Mouse (Mus musculus) neural tube, embryonic 11.5 days (tissue): ENCODE data around the gene Larp6. TPM values are rescaled to one million over a fixed set of nuclear protein-coding genes. Genes with fewer than 3 reads are reported as not detected.

Experiments
- ATAC-seq: fragments of 200-750 bp; cut with Nextera tagmentation; 2 replicates; pipeline ENCODE4 v1.8.0; 2017; ENCODE audit warnings: moderate number of reproducible peaks, mild to moderate bottlenecking, moderate TSS enrichment, moderate library complexity; ENCODE audit not compliant: insufficient read depth, low FRiP score, low TSS enrichment
- DNase-seq: peaks from one replicate; pipeline ENCODE4 v3.0.0-alpha.2; 2015; ENCODE audit warnings: low spot score
- H3K27ac ChIP-seq: fragments of 300-500 bp; sonication (generic); 2 replicates; pipeline ENCODE4 v1.5.1; 2014; ENCODE audit warnings: low read depth, mild to moderate bottlenecking, low read length
- H3K27me3 ChIP-seq: fragments of 300-500 bp; sonication (generic); 2 replicates; pipeline ENCODE4 v1.6.1; 2014; ENCODE audit warnings: mild to moderate bottlenecking, low read length, mixed read lengths; ENCODE audit not compliant: control insufficient read depth, insufficient read depth
- H3K36me3 ChIP-seq: fragments of 300-500 bp; sonication (generic); 2 replicates; pipeline ENCODE4 v1.6.1; 2014; ENCODE audit warnings: mild to moderate bottlenecking, low read length, moderate library complexity, mixed read lengths; ENCODE audit not compliant: control insufficient read depth, insufficient read depth
- H3K4me1 ChIP-seq: fragments of 300-500 bp; sonication (generic); 2 replicates; pipeline ENCODE4 v1.6.1; 2014; ENCODE audit warnings: low read length, mixed read lengths; ENCODE audit not compliant: control insufficient read depth, insufficient read depth
- H3K4me2 ChIP-seq: fragments of 300-500 bp; sonication (generic); 2 replicates; pipeline ENCODE4 v1.6.1; 2014; ENCODE audit warnings: low read depth, mild to moderate bottlenecking, moderate library complexity
- H3K4me3 ChIP-seq: fragments of 300-500 bp; sonication (generic); 2 replicates; pipeline ENCODE4 v1.5.1; 2014; ENCODE audit warnings: low read depth, low read length
- H3K9ac ChIP-seq: fragments of 300-500 bp; sonication (generic); 2 replicates; pipeline ENCODE4 v1.6.1; 2014; ENCODE audit warnings: mild to moderate bottlenecking, low read length
- H3K9me3 ChIP-seq: fragments of 300-500 bp; sonication (generic); 2 replicates; pipeline ENCODE4 v1.6.1; 2016; ENCODE audit warnings: low read length; ENCODE audit not compliant: control insufficient read depth
- WGBS: fragments of 180-500 bp; shearing (Covaris S2); extraction: QIAGEN DNeasy Blood & Tissue Kit; methylation state at CpG from one replicate; pipeline ENCODE4 v1.1.7; 2014; 5-methylcytosine and 5-hydroxymethylcytosine counted together
- polyA plus RNA-seq: library from polyadenylated mRNA; unstranded; fragments of >200 nt; fragmentation: Nextera tagmentation; extraction: Ambion mirVana; gene quantifications from 2 replicates; pipeline ENCODE4 v1.2.1, GENCODE M21; 2014

Larp6 gene
- polyA plus RNA-seq, 1 experiment from 2014 or later = 2.4 TPM

DNA sequence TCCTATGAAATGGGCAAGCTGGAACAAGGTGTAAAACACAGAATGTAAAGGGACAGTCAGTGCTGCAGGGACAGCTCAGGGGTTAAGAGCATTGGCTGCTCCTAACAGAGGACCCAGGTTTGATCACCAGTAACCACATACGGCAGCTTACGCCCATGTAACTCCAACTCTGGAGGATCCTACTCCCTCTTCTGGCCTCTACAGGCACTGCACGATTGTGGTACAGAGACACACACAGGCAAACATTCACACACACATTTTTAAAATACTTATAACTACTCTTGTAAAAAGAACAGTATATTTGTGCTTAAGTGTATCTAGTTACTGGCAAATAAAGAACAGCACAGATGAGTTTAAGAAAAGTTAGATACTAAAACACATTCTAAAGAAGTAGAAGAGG, 31.8 kb upstream of the Larp6 start:
- H3K4me1 ChIP-seq = no peaks in the 10 kb centered on the region
- no peak overlapping the region for H3K4me2 ChIP-seq
- H3K36me3 ChIP-seq = peaks cover 2% of the 10 kb centered on the region
- H3K9ac ChIP-seq = no peak overlapping the region
- DNase-seq (no peak), ATAC-seq (no peak)
- 84% methylated on average over 3 of the region's 3 CpGs for WGBS
- H3K9me3 ChIP-seq = no peaks in the 10 kb centered on the region
- no peak overlapping the region for H3K27ac ChIP-seq
- no peak overlapping the region for H3K4me3 ChIP-seq
- H3K27me3 ChIP-seq = no peaks in the 10 kb centered on the region

DNA sequence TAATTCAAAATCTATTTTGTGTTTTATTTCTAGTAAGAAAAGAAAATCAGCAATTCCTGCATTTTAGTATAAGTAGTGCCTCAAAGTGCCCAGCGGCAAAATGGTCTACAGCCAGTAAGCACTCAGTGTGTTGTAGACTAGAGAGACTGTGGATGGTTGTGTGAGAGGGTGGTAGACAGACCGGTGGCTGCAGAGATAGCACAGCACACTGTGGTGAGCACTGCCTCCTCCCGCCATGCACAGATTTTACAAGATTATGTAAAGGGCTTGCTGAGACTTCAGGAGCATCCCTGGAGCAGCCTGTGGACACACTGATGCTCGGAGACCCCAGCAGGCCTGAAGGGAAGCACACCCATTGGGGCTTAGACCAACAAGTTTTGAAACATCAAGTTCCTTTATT, 30.0 kb upstream of the Larp6 start:
- Histone ChIP-seq H3K4me1 (no peaks in the 10 kb centered on the region), H3K27me3 (no peaks in the 10 kb centered on the region), H3K4me3 (no peak overlapping the region), H3K4me2 (no peak overlapping the region), H3K36me3 (peaks cover 2% of the 10 kb centered on the region), H3K27ac (no peak overlapping the region), H3K9ac (no peak overlapping the region), H3K9me3 (no peaks in the 10 kb centered on the region)
- WGBS = 95% methylated on average over 4 of the region's 4 CpGs
- ATAC-seq (no peak), DNase-seq (no peak)

DNA sequence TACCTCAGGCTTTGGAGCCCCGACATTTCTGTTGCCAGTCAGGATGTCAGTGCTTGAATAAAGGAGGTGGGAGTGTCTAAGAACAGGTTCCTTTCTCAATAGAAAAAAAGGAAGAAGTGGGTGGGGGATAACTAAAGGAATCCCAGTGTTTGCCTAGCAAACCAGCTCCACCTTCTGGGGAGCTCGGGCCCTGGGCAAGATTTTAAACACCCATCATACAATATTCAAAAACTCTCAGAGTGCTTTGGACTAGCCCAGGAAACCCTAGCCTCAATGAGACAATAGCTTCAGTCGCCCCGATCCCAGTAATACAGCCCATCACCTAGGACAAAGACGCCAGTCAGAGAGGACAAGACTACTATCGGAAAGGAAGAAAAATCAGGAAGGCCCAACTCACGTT, 25.4 kb upstream of the Larp6 start:
- H3K4me1 ChIP-seq = no peaks in the 10 kb centered on the region
- peak; percentile 48 for ATAC-seq

DNA sequence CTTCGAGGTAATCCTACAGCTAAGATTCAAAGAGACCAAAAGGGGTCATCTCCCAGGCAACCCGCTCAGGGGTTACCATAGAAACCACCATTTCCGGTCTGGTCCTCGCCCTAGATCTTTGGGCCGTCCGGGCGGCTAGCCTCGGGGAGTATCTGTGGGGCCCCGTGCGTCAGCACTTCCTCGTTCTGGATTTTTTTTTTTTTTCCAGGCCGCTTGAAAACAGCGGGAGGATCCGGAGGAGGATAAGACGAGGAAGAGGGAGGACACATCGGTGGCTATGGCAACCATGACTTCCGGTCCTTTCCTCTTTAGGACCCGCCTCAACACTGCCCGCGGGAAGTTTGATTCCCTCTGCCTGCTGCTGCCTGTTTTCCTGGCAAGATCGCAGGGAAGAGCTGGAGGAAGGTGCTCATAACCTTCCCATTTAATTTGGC, 24.9 kb upstream of the Larp6 start, which contains the start of gene Lrrc49:
TSS of gene Lrrc49 (minus strand) at position 268 of the 434 bp plus-strand sequence.
- Histone ChIP-seq H3K27me3 (no peaks in the 10 kb centered on the region), H3K9me3 (no peaks in the 10 kb centered on the region), H3K36me3 (no peaks in the 10 kb centered on the region; the same call in 1 of the 2 replicates), H3K9ac (peak within 1 kb of the TSS; percentile 61), H3K4me2 (peak within 1 kb of the TSS; percentile 48), H3K27ac (peak within 1 kb of the TSS; percentile 98), H3K4me3 (peak within 1 kb of the TSS; percentile 57), H3K4me1 (no peaks in the 10 kb centered on the region)
- under 1% methylated on average over 21 of the region's 21 CpGs for WGBS
- ATAC-seq = peak; percentile 94
- peak; percentile 89 for DNase-seq

More for the DNA sequence above, 25.4 kb upstream of the Larp6 start:
- peak overlapping the region; percentile 57 for H3K4me3 ChIP-seq
- no peaks in the 10 kb centered on the region for H3K9me3 ChIP-seq
- H3K27me3 ChIP-seq = no peaks in the 10 kb centered on the region
- DNase-seq = no peak
- peak overlapping the region; percentile 98 for H3K27ac ChIP-seq
- H3K9ac ChIP-seq = peak overlapping the region; percentile 61
- H3K4me2 ChIP-seq = peak overlapping the region; percentile 48
- no peaks in the 10 kb centered on the region; the same call in 1 of the 2 replicates for H3K36me3 ChIP-seq
- 3% methylated on average over 7 of the region's 7 CpGs for WGBS

DNA sequence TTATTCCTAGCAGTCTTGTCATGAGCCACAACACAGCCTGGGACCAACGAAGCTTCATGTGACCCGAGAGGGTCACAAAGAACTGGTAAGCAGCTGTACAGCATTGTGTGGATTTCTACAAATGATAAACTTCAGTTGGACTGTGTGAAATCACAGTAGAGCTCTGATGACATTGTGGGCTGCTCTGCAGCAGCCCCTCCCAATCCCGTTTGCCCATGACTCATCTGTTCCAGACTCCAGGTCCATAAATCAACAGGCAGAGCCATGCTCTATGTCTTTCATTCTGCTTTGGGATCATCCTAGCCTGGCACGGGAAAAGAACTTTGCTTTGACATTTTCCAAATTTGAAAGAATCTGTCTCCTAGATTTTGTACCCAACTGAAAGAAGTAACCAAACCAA, 20.2 kb upstream of the Larp6 start:
- Histone ChIP-seq H3K4me2 (no peak overlapping the region), H3K9ac (no peak overlapping the region), H3K4me3 (no peak overlapping the region), H3K27me3 (no peaks in the 10 kb centered on the region), H3K4me1 (no peaks in the 10 kb centered on the region), H3K27ac (no peak overlapping the region), H3K9me3 (no peaks in the 10 kb centered on the region), H3K36me3 (no peaks in the 10 kb centered on the region)
- DNase-seq (no peak), ATAC-seq (no peak)
- 57% methylated on average over 4 of the region's 4 CpGs for WGBS

DNA sequence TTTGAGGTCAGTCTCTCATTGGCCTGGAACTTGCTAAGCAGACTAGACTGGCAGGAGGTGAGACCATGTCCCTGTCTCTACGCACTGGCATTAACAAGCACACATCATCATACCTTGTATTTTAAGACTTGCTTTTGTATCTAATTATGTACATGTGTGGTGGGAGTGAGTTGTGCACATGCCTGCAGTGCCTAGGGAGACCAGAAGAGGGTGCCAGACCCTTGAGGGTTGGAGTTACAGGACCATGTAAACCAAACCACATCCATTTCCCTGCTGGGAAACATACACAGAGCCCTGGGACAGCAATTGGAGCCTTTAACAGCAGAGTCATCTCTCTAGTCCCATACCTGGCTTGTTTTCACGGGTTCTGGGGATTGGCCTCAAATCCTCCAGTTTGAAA, 18.8 kb upstream of the Larp6 start:
- no peaks in the 10 kb centered on the region for H3K36me3 ChIP-seq
- H3K27ac ChIP-seq = no peak overlapping the region
- no peaks in the 10 kb centered on the region for H3K9me3 ChIP-seq
- H3K27me3 ChIP-seq = no peaks in the 10 kb centered on the region
- no peaks in the 10 kb centered on the region for H3K4me1 ChIP-seq
- 57% methylated on average over 2 of the region's 2 CpGs for WGBS
- no peak overlapping the region for H3K9ac ChIP-seq
- peak; percentile 27 for DNase-seq
- no peak overlapping the region for H3K4me2 ChIP-seq
- ATAC-seq = no peak
- H3K4me3 ChIP-seq = no peak overlapping the region

DNA sequence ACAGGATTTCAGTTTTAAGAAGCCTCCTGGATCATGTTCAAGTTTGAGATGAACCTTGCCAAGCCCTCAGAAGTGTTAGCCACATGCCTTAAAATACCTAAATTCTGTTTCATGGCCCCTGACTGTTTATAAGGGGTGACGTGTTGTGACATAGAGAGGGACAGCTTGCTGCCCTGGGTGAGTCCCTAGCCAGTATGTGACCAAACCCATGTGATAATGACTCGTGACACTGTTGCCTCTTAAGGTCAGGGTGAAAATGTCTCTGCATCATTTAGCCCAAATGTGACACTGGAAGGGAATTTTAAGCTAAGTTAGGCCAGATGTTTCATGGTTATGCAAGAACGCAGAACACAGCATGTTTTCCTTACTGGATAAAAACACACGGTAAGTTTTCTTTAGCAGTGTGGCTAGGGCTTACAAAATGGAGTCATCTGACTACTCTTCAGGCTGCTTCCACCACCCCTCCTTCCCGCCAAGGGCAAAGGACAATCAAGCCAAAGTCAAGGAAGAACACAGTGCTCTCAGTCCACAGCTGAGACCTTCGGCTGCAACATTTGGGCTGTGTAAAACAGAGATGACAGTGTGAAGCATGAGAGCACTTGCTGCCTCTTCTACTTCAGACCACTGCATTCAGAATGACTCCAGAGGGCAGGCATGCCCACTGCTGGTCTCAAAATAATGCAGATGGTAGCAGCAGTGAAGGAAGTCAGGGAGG, 16.4 kb upstream of the Larp6 start:
- Histone ChIP-seq H3K27ac (no peak overlapping the region), H3K4me2 (no peak overlapping the region), H3K4me1 (0 out of 2 replicates have a peak, but pooled peaks cover 3% of the 10 kb centered on the region), H3K27me3 (no peaks in the 10 kb centered on the region), H3K36me3 (no peaks in the 10 kb centered on the region), H3K9me3 (no peaks in the 10 kb centered on the region), H3K4me3 (no peak overlapping the region), H3K9ac (no peak overlapping the region)
- no peak for DNase-seq
- 58% methylated on average over 6 of the region's 6 CpGs for WGBS
- ATAC-seq = no peak

DNA sequence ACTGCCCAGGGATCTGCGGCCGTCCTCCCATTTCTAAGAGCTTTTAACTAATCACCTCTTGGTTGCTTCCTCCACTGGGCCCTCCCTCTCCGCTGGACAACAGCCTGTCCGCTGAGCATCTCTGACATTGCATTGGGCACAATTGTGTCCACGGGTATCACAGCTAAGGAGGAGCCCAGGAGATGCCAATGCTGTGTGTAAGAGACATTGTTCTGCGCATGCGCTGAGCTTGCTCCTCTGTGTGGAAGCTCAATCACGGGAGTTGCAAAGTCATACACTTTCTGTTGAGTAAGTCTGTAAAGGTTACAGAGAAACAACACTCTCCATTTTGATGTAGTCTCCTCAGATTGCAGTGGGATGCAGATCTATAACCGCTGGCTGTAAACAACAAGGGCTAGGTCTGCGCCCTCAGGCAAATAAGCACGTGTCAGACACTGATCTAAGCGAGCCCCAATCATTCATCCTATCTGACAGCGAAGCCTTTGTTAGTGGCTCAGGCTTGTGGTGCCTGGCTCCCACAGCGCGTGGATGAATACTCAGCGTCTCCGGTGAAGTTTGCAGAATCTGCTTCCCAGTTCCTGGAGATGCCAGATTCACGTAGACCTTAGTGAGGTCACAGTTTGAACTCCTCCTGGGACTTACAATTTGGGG, 13.1 kb upstream of the Larp6 start:
- DNase-seq = no peak
- Histone ChIP-seq H3K36me3 (no peaks in the 10 kb centered on the region), H3K4me1 (0 out of 2 replicates have a peak, but pooled peaks cover 3% of the 10 kb centered on the region), H3K27me3 (no peaks in the 10 kb centered on the region), H3K4me2 (no peak overlapping the region), H3K27ac (no peak overlapping the region), H3K9ac (no peak overlapping the region), H3K4me3 (no peak overlapping the region), H3K9me3 (no peaks in the 10 kb centered on the region)
- WGBS = 63% methylated on average over 18 of the region's 18 CpGs
- no peak for ATAC-seq

DNA sequence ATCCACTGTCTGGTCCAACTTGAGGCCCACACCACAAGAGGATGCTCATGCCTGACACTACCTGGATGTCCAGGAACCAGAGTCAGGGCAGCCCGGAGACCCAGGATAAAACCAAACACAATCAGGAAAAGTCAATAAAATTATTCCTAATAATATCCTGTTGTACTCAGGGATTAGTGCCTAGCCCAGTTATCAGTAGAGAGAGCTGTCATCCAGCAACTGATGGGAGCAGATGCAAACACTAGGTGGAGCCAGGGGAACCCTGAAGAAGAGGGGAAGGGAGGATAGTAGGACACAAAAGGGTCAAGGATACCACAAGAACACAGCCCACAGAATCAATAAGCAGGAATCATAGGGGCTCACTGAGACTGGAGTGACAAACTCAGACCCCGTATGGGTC, 5.2 kb upstream of the Larp6 start:
- H3K9ac ChIP-seq = no peak overlapping the region
- H3K4me3 ChIP-seq = no peak overlapping the region
- no peak overlapping the region for H3K27ac ChIP-seq
- DNase-seq (no peak), ATAC-seq (no peak)
- no peaks in the 10 kb centered on the region for H3K4me1 ChIP-seq
- no peaks in the 10 kb centered on the region for H3K36me3 ChIP-seq
- H3K27me3 ChIP-seq = no peaks in the 10 kb centered on the region
- H3K4me2 ChIP-seq = no peak overlapping the region
- H3K9me3 ChIP-seq = no peaks in the 10 kb centered on the region
- 82% methylated on average over 2 of the region's 2 CpGs for WGBS
